Mouse (Mus musculus): ENCODE data around the gene Cldn7.
"Not testable (repeated sequence)": the region's sequence is repeated elsewhere in the genome, so short reads cannot be mapped to it uniquely, and the experiment has no call there.

Cldn7 gene

DNA sequence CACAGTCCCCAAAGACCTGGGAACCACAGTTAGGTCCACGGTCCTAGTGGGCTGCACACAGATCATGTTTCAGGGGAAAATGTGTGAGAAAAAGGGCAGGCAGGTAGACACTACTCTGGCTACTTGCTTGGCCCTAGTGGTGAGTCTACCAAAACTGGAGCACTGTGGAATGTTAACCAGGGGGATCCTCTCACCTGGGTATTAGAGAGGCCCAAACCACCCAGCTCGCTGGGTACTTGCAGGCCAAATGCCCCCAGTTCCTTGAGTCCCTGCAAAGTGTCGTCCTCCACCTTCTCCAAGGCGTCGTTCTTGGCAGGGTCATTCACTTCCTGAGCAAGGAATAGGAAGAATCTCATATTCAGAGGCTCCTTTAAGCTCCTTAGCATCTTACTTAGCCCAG is 49.5 kb downstream of the Cldn7 start:
- DNase-seq (ENCODE audit: low spot score in 2 of 2): no peak

DNA sequence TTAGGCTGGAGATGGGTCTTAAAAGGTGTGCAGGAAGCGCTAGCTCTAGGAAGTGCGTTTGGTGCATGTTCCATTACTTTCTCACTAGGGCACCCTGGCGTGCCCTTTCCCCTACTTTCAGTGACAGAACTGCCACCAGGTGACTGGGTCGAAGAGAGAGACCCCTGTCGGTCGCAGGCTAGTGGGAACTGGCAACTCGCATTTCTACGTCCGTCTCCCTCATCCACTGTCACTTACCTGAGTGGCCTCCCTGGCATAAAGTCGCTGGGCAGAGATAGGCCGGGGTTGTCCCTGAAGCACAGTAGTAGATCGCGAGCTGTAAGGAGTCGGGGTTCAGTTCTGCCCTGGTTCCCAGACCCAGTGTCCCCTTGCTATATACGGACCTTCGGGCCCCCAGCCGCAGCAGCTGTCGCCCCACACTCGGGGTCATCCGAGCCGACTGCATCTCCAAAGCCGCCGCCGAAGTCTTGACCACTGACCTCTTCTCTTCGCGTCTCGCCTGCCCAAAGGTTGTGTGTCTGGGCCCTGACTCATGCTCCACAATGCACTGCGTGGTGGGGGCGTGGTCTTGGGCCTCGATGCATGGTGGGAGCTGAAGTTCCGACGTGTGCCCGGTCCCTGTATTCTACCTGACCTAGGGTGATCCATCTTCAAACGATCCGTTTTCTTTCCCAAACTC is 50.4 kb downstream of the Cldn7 start, which contains the start of gene Acadvl:
Gene Acadvl (minus strand): TSS at position 532 of the 679 bp plus-strand sequence.
- peak; percentile 85 to 88 for DNase-seq (ENCODE audit: low spot score in 2 of 2)

DNA sequence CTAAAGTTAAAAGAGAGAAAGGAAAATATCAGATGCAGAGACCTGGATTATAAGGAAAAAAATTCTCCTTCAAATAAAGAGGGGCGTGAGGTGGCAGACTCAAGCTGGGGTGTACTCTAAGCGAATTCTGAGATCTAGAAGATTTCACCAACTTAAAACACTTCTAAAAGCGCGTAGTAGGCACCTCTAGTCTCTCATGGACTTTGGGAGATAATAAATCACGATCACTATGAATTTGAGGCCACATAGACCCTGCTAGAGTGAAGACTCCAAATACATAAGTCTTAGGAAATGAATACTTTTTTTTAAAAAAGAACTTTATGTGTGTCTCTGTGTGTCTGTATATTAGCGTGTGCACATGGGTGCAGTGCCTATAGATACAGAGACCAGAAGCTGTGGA is 51.1 kb downstream of the Cldn7 start:
- no peak for DNase-seq (ENCODE audit: low spot score in 2 of 2)

DNA sequence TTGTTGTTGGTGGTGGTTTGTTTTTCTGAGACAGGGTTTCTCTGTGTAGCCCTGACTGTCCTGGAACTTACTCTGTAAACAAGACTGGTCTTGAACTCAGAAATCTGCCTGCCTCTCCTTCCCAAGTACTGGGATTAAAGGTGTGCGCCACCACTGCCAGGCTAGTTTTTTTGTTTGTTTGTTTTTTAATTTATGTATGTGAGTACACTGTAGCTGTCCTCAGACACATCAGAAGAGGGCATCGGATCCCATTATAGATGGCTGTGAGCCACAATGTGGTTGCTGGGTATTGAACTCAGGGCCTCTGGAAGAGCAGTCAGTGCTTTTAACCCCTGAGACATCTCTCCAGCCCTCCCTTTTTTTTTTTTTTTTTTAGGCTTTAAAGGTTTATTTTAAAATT is 51.6 kb downstream of the Cldn7 start:
- DNase-seq (ENCODE audit: low spot score in 2 of 2): not testable (repeated sequence)

DNA sequence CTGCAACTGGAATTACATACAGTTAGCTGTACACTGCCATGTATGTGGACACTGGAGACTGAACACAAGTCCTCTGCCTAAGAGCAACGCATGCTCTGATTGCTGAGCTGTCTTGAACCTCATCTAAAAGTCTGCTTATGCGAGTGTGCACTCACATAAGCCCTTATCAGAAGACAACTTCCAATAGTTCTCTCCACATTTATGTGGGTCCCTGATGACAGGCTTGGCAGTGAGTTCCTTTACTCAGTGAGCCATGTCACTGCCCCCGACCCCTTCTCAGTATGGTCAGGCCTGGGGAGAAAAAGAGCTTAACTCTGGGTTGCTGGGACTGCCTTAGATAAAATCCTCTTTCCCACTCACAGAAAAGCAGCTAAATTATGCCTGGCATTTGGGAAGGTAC is 52.1 kb downstream of the Cldn7 start, which contains the start of gene Dlg4:
Gene Dlg4 (plus strand): TSS at position 274 of the 400 bp plus-strand sequence.
- DNase-seq (ENCODE audit: low spot score in 2 of 2): no peak

DNA sequence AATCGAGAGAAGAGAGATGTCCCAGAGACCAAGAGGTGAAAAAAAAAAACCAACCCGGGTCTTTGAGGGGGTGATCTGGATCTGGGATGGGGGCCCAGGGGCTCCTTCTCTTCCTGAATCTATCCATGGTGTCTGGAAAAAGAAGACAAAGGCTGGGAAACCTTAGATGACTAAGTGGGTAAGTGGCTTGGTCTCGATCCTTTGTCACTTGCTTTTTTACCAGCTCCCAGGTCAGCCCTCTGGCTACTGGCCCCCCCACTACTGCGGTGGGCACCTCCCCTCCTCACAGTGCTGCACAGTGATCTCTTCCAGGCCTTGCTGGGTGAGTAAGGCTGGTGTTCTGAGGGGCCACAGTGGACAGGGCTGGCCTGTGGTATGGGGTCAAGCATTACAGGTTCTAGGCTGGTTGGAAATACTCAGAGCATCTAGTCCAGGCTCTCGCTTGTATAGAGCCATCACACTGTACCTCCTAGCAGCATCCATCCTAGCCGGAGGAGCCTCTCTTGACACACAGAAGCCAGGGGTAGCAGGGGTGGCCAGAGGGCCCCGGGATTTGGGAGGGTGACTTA is 52.7 kb downstream of the Cldn7 start:
- no peak for DNase-seq (ENCODE audit: low spot score in 2 of 2)
